Mouse (Mus musculus): Measurements from ENCODE around the gene Deaf1.

GRCm38 (mm10) chr7:141292583-141293388 lies 34.7 kb downstream of the Deaf1 start:
- TF ChIP-seq POLR2A (IDR thresholded peaks at IDR 0.05; ENCODE audit: borderline replicate concordance, control insufficient read depth, low read depth, low read length) (no peak), CTCF (IDR thresholded peaks at IDR 0.05; ENCODE audit: control insufficient read depth, insufficient read depth, low read length) (no peak)

Data from bone marrow, adult 2 months (tissue).